In the genomic region with DNA sequence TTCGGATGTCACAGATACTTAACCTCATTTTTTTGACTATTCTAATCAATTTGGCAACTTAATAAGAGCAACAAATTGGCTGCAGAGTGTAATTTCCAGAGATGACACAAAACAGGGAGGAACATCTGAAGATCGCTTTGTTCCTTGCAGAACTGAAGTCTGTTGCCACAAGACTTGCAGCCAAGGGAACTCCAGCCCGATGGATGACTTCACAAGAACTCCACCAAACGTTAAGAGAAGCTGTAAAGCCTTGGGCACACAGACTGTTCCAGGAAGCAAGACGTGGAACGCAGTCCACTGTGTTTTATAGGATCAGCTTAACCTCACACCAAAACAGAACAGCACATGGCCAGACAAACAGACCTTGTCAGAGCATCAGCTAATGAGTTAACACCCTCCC, we compare ENCODE assay signal across 22 mouse cellular contexts.
DNase-seq lines count a peak whose midpoint lies in the region; ATAC-seq and TF ChIP-seq lines count a peak whose summit lies in the region.
"Had no signal": no experiment of that assay in that cellular context is flagged by ENCODE, and none has a peak within 500 bp of the region (broad histone marks: within the 10 kb centered on the region; RNA-seq: fewer than 3 reads in every experiment).

No protein-coding gene starts in this region.

- H3K27me3 ChIP-seq in lung, embryonic 14.5 days (ENCODE audit: insufficient read depth, low read length) = no peaks in the 10 kb centered on the region
- H3K27me3 ChIP-seq in limb, embryonic 10.5 days (ENCODE audit: low read depth, poor library complexity, severe bottlenecking) = no peaks in the 10 kb centered on the region
- H3K27me3 ChIP-seq: CH12.LX; embryonic facial prominence, embryonic 12.5 days; forebrain, embryonic 12.5 days; hindbrain, embryonic 15.5 days; neural tube, embryonic 12.5 days had no signal

- H3K4me1 ChIP-seq in lung, embryonic 14.5 days (ENCODE audit: insufficient read depth) = peaks cover 9% of the 10 kb centered on the region; the same call in 1 of the 2 replicates
- peaks cover 49% of the 10 kb centered on the region for H3K4me1 ChIP-seq in limb, embryonic 10.5 days
- H3K4me1 ChIP-seq: neural tube, embryonic 12.5 days had no signal

- no peak for ATAC-seq in lung, embryonic 14.5 days (ENCODE audit: insufficient read depth)
- ATAC-seq in frontal cortex, adult (ENCODE audit: low TSS enrichment) = no peak
- ATAC-seq in megakaryocyte progenitor cell, adult 5-6 weeks (replicated peaks; ENCODE audit: poor library complexity) = no peak

- H3K9me3 ChIP-seq in lung, embryonic 14.5 days (ENCODE audit: low read depth, low read length) = no peaks in the 10 kb centered on the region
- no peaks in the 10 kb centered on the region for H3K9me3 ChIP-seq in limb, embryonic 10.5 days (replicated peaks)
- H3K9me3 ChIP-seq: embryonic facial prominence, embryonic 12.5 days; forebrain, embryonic 12.5 days; hindbrain, embryonic 15.5 days; neural tube, embryonic 12.5 days had no signal

- 38% methylated on average over 6 of the region's 6 CpGs for WGBS in lung, embryonic 14.5 days
- WGBS in limb, embryonic 10.5 days = 31% methylated on average over 6 of the region's 6 CpGs

- H3K9ac ChIP-seq in lung, embryonic 14.5 days = no peak overlapping the region
- H3K9ac ChIP-seq: embryonic facial prominence, embryonic 12.5 days; forebrain, embryonic 12.5 days; hindbrain, embryonic 15.5 days; neural tube, embryonic 12.5 days had no signal

- no peak overlapping the region for H3K4me3 ChIP-seq in lung, embryonic 14.5 days (ENCODE audit: low read depth, low read length)
- H3K4me3 ChIP-seq in limb, embryonic 10.5 days = no peak overlapping the region
- H3K4me3 ChIP-seq: embryonic facial prominence, embryonic 12.5 days; forebrain, embryonic 12.5 days; hindbrain, embryonic 15.5 days; neural tube, embryonic 12.5 days had no signal

- H3K36me3 ChIP-seq in lung, embryonic 14.5 days (ENCODE audit: insufficient read depth) = no peaks in the 10 kb centered on the region
- no peaks in the 10 kb centered on the region for H3K36me3 ChIP-seq in limb, embryonic 10.5 days
- H3K36me3 ChIP-seq: embryonic facial prominence, embryonic 12.5 days; forebrain, embryonic 12.5 days; hindbrain, embryonic 15.5 days; neural tube, embryonic 12.5 days had no signal

- no peak overlapping the region for H3K27ac ChIP-seq in lung, embryonic 14.5 days (ENCODE audit: low read depth)
- H3K27ac ChIP-seq in limb, embryonic 10.5 days = peak overlapping the region; percentile 47
- H3K27ac ChIP-seq: embryonic facial prominence, embryonic 12.5 days; forebrain, embryonic 12.5 days; hindbrain, embryonic 15.5 days; neural tube, embryonic 12.5 days had no signal

- DNase-seq in gastrocnemius, adult 18-20 months (ENCODE audit: low spot score) = peak; percentile 53
- no peak for DNase-seq in gastrocnemius, adult 8-10 months (ENCODE audit: low spot score in 2 of 2)
- DNase-seq in lung, embryonic 14.5 days = peak; percentile 43
- DNase-seq in lung, postnatal 25 days (ENCODE audit: low spot score) = no peak
- DNase-seq in limb, embryonic 10.5 days (ENCODE audit: low spot score) = no peak
- DNase-seq in lung, postnatal 36 days = peak; percentile 18
- DNase-seq: adrenal gland, postnatal 10 days; cerebellum, adult 18-20 months; cerebellum, postnatal 36 days; kidney, adult 18-20 months; kidney, postnatal 25 days; right cerebral cortex, postnatal 14 days; thymus, adult 18-20 months had no signal

- H3K4me2 ChIP-seq in lung, embryonic 14.5 days = no peak overlapping the region
- H3K4me2 ChIP-seq: embryonic facial prominence, embryonic 12.5 days; forebrain, embryonic 12.5 days; heart, embryonic 11.5 days; hindbrain, embryonic 15.5 days; midbrain, embryonic 11.5 days; neural tube, embryonic 12.5 days had no signal

- no peak for TF ChIP-seq CTCF in lung, embryonic 14.5 days (IDR thresholded peaks at IDR 0.05; ENCODE audit: low read depth)

Comparison
In these comparisons a context has a peak if more than half of its experiments do, and no peak if none do; other contexts are left out.
1. DNase-seq: peak in gastrocnemius, adult 18-20 months (single experiment), lung, embryonic 14.5 days (single experiment) and lung, postnatal 36 days (single experiment); none in gastrocnemius, adult 8-10 months (0 of 2), lung, postnatal 25 days (single experiment) and limb, embryonic 10.5 days (single experiment).